Mouse (Mus musculus) layer of hippocampus, postnatal 10 days (tissue): ENCODE measurements around the gene Igflr1. TPM values are rescaled to one million over a fixed set of nuclear protein-coding genes. Genes with fewer than 3 reads are reported as not detected.

Experiments
- DNase-seq, 2 experiments: peaks; one replicate each; pipeline ENCODE4 v3.0.0; 2021; ENCODE audit warnings: low spot score in 2 of 2
- long read RNA-seq: library from polyadenylated mRNA; stranded (forward); transcript quantifications from one replicate; pipeline ENCODE4 v2.0.0, GENCODE M21; 2023
- total RNA-seq, 2 experiments: library from RNA; stranded (reverse); gene quantifications; 2 replicates each; pipeline ENCODE4 v1.2.3; 2021

Igflr1 gene
- total RNA-seq, result 1 to 10 TPM; 2.4 to 2.8 TPM
- long read RNA-seq, partial matches to known transcripts, result 0 of 1 reads
- long read RNA-seq, other reads (novel, unspliced or antisense), result 1 of 1 reads

GRCm38 (mm10) chr7:30564970-30565571 is at the start of gene Igflr1:
TSS of gene Igflr1 (plus strand) at chr7:30565427.
- no peak for DNase-seq

- no peak for DNase-seq
Measured at GRCm38 (mm10) chr7:30518325-30518724, 46.9 kb upstream of the Igflr1 start.

- no peak for DNase-seq
Measured at GRCm38 (mm10) chr7:30520396-30520795, 44.8 kb upstream of the Igflr1 start.

- DNase-seq, result no peak
Measured at GRCm38 (mm10) chr7:30520856-30521255, 44.4 kb upstream of the Igflr1 start.

- DNase-seq, result no peak
Measured at GRCm38 (mm10) chr7:30522871-30523270, 42.4 kb upstream of the Igflr1 start.

GRCm38 (mm10) chr7:30524487-30524886 is 40.7 kb upstream of the Igflr1 start:
- no peak for DNase-seq

- no peak for DNase-seq
Measured at GRCm38 (mm10) chr7:30525954-30526353, 39.3 kb upstream of the Igflr1 start.

GRCm38 (mm10) chr7:30526399-30526798 is 38.8 kb upstream of the Igflr1 start:
- DNase-seq, result no peak

- DNase-seq, result no peak
Measured at GRCm38 (mm10) chr7:30526981-30527380, 38.2 kb upstream of the Igflr1 start.

GRCm38 (mm10) chr7:30531291-30531815 is 33.9 kb upstream of the Igflr1 start:
- DNase-seq, result no peak

- no peak for DNase-seq
Measured at GRCm38 (mm10) chr7:30532931-30533330, 32.3 kb upstream of the Igflr1 start.

GRCm38 (mm10) chr7:30533941-30534632 is 31.1 kb upstream of the Igflr1 start:
- peak; percentile 44 to 59 for DNase-seq

GRCm38 (mm10) chr7:30534633-30535577 is 30.3 kb upstream of the Igflr1 start, which contains the start of gene Arhgap33:
TSS of gene Arhgap33 (minus strand) at chr7:30535060.
- peak; percentile 96 to 98 for DNase-seq

- DNase-seq, result no peak
Measured at GRCm38 (mm10) chr7:30540572-30540971, 24.7 kb upstream of the Igflr1 start.

- DNase-seq, result no peak
Measured at GRCm38 (mm10) chr7:30544327-30544726, 20.9 kb upstream of the Igflr1 start.

- DNase-seq, result no peak
Measured at GRCm38 (mm10) chr7:30549880-30550279, 15.3 kb upstream of the Igflr1 start.

- no peak for DNase-seq
Measured at GRCm38 (mm10) chr7:30550603-30551002, 14.6 kb upstream of the Igflr1 start.

- no peak for DNase-seq
Measured at GRCm38 (mm10) chr7:30551445-30552101, 13.7 kb upstream of the Igflr1 start.

GRCm38 (mm10) chr7:30552102-30553020 is 12.9 kb upstream of the Igflr1 start, which contains the start of the genes Hspb6 and Proser3:
TSS of gene Hspb6 (plus strand) at chr7:30552178.
TSS of gene Proser3 (minus strand) at chr7:30552299.
- peak; percentile 95 to 97 for DNase-seq
